Mouse (Mus musculus): ENCODE results near the gene Brsk2. TPM values are rescaled to one million over a fixed set of nuclear protein-coding genes. Genes with fewer than 3 reads are reported as not detected.

The Brsk2 gene
- polyA plus RNA-seq, 1 experiment, result 0.09 TPM

DNA sequence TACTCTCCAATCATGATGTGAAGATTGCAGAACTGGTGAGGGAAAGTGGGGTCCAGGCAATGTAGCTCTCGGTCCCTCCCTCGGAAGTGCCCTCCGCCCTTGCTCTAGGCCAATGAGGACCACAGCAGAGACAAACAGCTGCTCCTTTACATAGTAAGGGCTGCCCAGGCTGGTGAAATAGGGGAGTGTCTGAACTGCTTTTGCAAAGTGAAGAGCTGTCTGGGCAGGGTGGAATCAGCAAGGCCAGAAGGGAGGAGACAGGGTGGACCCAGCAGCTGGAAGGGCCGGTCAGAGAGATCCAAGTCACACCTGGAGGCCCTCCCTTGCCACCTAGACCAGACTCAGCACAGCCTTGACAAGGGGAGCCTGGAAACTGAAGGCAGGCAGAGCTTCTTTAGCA lies 76.4 kb downstream of the Brsk2 start:
- DNase-seq (ENCODE audit: low read depth), result no peak

DNA sequence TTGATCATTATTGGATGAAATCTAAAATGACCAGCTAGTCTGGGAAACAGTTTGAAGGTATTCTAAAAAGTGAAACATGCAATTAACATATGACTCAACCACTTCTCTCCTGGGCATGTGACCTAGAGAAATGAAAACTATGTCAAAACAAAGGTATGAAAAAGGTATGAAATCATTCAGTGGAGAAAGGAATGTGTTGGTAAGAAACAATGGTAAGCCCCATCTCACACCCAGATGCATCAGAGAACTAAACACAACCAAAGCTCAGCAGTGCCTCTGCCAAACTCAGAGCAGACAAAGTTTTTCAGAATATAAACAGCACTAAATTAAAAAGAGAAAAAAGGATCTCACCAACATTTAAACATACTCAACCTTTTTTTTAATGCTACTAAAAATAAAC lies 80.5 kb downstream of the Brsk2 start:
- DNase-seq (ENCODE audit: low read depth), result no peak

DNA sequence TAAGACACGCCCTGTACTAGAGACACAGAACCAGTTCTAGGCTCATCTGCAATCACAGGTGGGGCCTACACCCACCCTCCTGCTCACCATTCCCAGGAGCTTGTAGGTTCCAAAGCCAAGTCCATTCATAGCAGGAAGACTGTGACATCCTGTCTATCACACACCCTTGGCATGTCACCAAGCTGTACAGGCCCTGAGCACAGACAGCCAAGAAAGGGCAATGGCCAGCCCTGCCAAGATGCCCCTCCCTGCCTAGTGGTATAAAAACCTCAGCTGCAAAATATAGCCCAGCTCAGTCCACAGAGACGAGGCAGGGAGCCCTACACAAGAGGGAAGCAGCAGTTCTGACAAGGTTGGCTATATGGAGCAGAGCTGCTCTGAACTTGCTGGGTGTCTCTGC lies 84.6 kb downstream of the Brsk2 start:
- no peak for DNase-seq (ENCODE audit: low read depth)

DNA sequence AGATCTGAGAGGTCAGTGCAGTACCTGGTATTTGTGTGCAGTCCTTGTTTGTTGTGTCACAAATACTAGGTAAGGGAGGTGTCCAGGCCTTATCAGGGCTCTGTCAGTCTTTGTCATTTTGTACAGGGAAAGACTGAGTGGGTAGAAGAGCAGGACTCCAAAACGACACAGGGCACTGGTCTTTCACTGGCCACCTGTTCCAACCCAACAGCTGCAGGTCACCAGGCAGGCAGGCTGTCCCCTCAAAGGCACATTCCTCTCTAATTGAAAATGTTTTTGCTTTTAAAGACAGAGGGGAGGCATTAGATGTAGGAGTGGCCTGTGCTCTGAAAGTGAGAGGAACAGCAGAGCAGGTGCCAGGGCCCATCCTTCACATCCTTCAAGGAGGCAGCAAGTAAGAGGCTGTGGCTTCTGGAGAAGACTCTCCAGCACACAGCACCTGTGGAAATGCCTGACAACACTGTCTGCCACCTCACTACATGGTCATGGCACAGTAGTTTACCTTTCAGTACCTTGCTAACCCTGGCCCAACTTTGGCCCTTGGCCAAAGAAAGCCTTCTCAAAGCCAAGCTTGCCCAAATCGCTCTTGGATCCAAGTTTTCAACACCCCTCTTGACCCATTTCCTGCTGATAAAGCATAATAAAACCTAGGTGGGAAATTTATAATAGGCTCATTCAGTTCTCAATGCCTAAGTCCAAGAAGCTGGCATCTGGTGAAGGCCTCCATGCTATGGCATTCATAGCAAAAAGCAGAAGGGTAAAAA lies 85.7 kb downstream of the Brsk2 start:
- DNase-seq (ENCODE audit: low read depth), result no peak

DNA sequence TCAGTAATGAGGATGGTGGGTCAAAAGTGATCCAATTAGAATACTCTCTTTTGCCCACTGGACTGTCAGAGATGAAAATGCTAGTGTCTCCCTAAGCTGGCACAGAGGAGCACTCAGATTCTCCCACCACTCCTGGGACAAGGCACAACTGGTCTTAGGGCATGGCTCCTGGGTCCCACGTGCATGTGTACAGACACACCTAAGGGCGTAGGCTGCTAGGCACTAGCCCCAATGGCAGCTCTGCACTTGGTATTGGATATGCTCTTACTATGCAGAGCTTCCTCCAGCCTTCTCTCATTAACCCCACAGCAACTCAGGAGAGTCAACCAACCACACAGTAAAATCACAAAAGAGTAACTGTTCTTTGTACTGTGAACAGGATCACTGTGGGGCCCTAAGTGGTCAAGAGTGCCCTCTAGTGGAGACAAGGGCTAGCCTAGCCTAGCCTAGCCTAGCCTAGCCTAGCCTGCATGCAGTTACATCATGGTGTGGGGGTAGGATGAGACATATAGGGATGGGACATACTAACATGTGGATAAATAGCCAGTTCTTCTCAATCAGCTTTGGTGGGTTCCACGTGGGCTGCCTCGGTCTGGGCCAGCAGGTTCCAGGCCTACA lies 88.1 kb downstream of the Brsk2 start:
- no peak for DNase-seq (ENCODE audit: low read depth)

DNA sequence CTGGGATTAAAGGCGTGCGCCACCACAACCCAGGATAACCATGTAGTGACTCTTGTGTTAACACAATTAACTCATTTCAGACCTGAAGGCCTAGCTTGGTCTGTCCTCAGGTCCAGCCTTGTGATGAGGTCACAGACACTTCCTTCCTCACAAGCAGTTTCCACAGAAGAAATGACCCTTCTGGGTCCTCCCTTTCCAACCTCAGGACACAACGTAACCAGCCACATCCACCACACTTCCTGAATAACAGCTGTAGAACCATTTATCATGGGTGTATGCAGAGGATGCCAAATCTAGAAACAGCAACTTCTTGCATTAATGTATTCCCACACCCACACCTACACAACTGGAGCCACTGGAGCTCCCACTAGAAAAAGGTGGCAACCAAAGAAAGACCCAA lies 91.2 kb downstream of the Brsk2 start:
- no peak for DNase-seq (ENCODE audit: low read depth)

DNA sequence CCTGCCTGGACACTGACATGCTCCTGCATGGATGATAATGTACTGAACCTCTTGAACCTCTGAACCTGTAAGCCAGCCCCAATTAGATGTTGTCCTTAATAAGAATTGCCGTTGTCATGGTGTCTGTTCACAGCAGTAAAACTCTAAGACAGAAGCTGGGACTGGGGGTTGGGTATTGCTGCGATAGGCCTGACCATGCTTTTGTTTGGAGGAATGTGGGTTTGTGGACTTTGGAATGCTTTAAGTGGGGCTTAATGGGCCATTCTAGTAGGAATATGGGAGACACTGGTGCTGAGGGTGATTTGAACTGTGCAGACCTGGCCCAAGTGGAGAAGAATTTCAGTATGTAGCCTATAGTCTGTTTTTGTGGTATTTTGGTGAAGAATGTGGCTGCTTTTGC lies 95.8 kb downstream of the Brsk2 start:
- no peak for DNase-seq (ENCODE audit: low read depth)

DNA sequence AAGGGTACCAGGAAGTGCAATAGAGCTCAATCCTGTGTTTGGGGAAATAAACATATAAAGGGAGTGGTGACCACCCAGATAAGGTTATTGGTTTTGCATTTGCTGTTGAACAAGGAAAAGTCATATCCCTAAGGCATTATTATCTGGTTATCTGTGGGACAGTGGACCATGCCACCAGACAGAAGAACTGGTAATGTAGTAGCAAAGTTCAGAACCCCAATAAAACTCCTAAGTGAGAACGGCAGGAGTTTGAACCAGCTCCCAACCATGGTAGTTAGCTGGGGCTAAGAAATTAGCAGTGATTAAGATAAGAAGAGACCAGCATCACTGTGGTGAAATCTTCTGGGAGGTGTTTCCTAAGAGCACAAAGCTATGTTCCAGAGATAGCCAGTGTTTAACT lies 96.4 kb downstream of the Brsk2 start:
- DNase-seq (ENCODE audit: low read depth), result no peak

DNA sequence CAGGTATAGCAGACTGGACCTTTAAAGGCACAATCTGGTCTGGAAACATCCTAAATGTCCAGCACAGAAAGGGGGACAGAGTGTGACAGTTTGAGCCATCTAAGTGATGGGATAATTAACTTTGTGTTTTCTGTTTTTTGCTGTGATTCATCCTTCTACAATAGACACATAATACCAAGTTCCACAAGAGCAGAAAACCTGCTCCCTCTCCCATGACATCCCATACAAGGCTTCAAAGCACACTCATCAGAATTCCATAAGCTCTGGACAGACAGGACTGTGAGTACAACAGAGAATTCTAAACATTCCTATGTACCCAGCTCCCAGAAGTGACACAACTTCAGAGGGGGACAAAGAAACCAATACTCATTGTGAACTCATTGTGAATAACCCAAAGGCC lies 101.0 kb downstream of the Brsk2 start:
- DNase-seq (ENCODE audit: low read depth), result no peak

Other genes with a start within 250 kb of the Brsk2 start
- gene Muc5ac, start 160.8 kb upstream of the Brsk2 start, polyA plus RNA-seq (2012; rRNA removed), result 0.03 TPM in 1 of 2 replicates, not detected in the other
- 42.4 and 118 TPM in 2 replicates for gene Muc5b, start 110.7 kb upstream of the Brsk2 start, polyA plus RNA-seq (2012; rRNA removed)
- 103 and 105 TPM in 2 replicates for gene Tollip, start 31.2 kb upstream of the Brsk2 start, polyA plus RNA-seq (2012; rRNA removed)
- gene Mob2, start 111.3 kb downstream of the Brsk2 start, polyA plus RNA-seq (2012; rRNA removed), result 50.5 and 54.7 TPM in 2 replicates
- gene Dusp8, start 146.1 kb downstream of the Brsk2 start, polyA plus RNA-seq (2012; rRNA removed), result 10.9 and 13.2 TPM in 2 replicates
- gene Gm45618, start 171.0 kb downstream of the Brsk2 start, polyA plus RNA-seq (2012; rRNA removed), result not detected in 2 replicates
- gene Gm39115, start 186.3 kb downstream of the Brsk2 start, polyA plus RNA-seq (2012; rRNA removed), result not detected in 2 replicates
- gene Gm45337, start 194.9 kb downstream of the Brsk2 start, polyA plus RNA-seq (2012; rRNA removed), result not detected in 2 replicates
- gene Gm29735, start 207.4 kb downstream of the Brsk2 start, polyA plus RNA-seq (2012; rRNA removed), result not detected in 2 replicates
- gene Gm4553, start 216.0 kb downstream of the Brsk2 start, polyA plus RNA-seq (2012; rRNA removed), result not detected in 2 replicates
- gene Krtap5-2, start 226.3 kb downstream of the Brsk2 start, polyA plus RNA-seq (2012; rRNA removed), result not detected in 2 replicates
- not detected in 2 replicates for gene Gm10153, start 240.6 kb downstream of the Brsk2 start, polyA plus RNA-seq (2012; rRNA removed)